Mouse (Mus musculus): ENCODE results near the gene Hist3h2a. TPM values are rescaled to one million over a fixed set of nuclear protein-coding genes. Genes with fewer than 3 reads are reported as not detected.
"Not testable (repeated sequence)": the region's sequence is repeated elsewhere in the genome, so short reads cannot be mapped to it uniquely, and the experiment has no call there.

The Hist3h2a gene
- total RNA-seq, 1 experiment, result 161 TPM

- in situ Hi-C loops (cut with MboI; ENCODE audit: low sequenced_read_pairs in 2 of 2, unreplicated experiment in 2 of 2), result no loop called here
- Histone ChIP-seq H3K4me3 (ENCODE audit: insufficient read depth in 1 of 2, low read depth in 1 of 2, low read length in 2 of 2, poor library complexity in 1 of 2, severe bottlenecking in 1 of 2) (peak overlapping the region; percentile 64 to 65), H3K9me3 (ENCODE audit: control insufficient read depth, insufficient read depth, low read depth, low read length) (no peaks in the 10 kb centered on the region), H3K9ac (ENCODE audit: insufficient read depth, low read depth, low read length, poor library complexity, severe bottlenecking) (peak overlapping the region; percentile 74), H3K27ac (ENCODE audit: insufficient read depth, low read depth, low read length, poor library complexity, severe bottlenecking) (no peak overlapping the region), H3K36me3 (ENCODE audit: control insufficient read depth, insufficient read depth, low read length, poor library complexity, severe bottlenecking) (peaks cover 5% of the 10 kb centered on the region; the same call in 1 of the 2 replicates), H3K4me1 (ENCODE audit: control insufficient read depth in 2 of 2, insufficient read depth in 2 of 2, low read length in 2 of 2, poor library complexity in 1 of 2) (peaks cover 0 to 3% of the 10 kb centered on the region in 2 experiments; a peak in 1 of 4 replicates)
- no peak for DNase-seq (ENCODE audit: low read depth, low spot score)
- TF ChIP-seq MAFK (IDR thresholded peaks at IDR 0.05; ENCODE audit: insufficient read depth, low read depth, low read length) (no peak), CHD2 (IDR thresholded peaks at IDR 0.05; ENCODE audit: low read depth, low read length) (no peak), ZNF384 (IDR thresholded peaks at IDR 0.05; ENCODE audit: low read depth, low read length) (no peak), ZC3H11A (IDR thresholded peaks at IDR 0.05; ENCODE audit: borderline replicate concordance, low read depth, low read length) (no peak), HCFC1 (IDR thresholded peaks at IDR 0.05; ENCODE audit: borderline replicate concordance, insufficient read depth, low read length) (no peak)
Measured at GRCm38 (mm10) chr11:58953351-58954169, 925 bp upstream of the Hist3h2a start.

- peak overlapping the region; percentile 60 to 65 for H3K4me3 ChIP-seq (ENCODE audit: insufficient read depth in 1 of 2, low read depth in 1 of 2, low read length in 2 of 2, poor library complexity in 1 of 2, severe bottlenecking in 1 of 2)
- in situ Hi-C loops (cut with MboI; ENCODE audit: low sequenced_read_pairs in 2 of 2, unreplicated experiment in 2 of 2); H3K27ac ChIP-seq (ENCODE audit: insufficient read depth, low read depth, low read length, poor library complexity, severe bottlenecking); H3K9me3 ChIP-seq (ENCODE audit: control insufficient read depth, insufficient read depth, low read depth, low read length); DNase-seq (ENCODE audit: low read depth, low spot score); H3K36me3 ChIP-seq (ENCODE audit: control insufficient read depth, insufficient read depth, low read length, poor library complexity, severe bottlenecking); H3K4me1 ChIP-seq (ENCODE audit: control insufficient read depth in 2 of 2, insufficient read depth in 2 of 2, low read length in 2 of 2, poor library complexity in 1 of 2): not testable (repeated sequence)
- peak overlapping the region; percentile 64 for H3K9ac ChIP-seq (ENCODE audit: insufficient read depth, low read depth, low read length, poor library complexity, severe bottlenecking)
Measured at GRCm38 (mm10) chr11:58954170-58954419, 390 bp upstream of the Hist3h2a start.

- TF ChIP-seq ZNF384 (IDR thresholded peaks at IDR 0.05; ENCODE audit: low read depth, low read length) (no peak), MAFK (IDR thresholded peaks at IDR 0.05; ENCODE audit: insufficient read depth, low read depth, low read length) (no peak), ZC3H11A (IDR thresholded peaks at IDR 0.05; ENCODE audit: borderline replicate concordance, low read depth, low read length) (no peak), CHD2 (IDR thresholded peaks at IDR 0.05; ENCODE audit: low read depth, low read length) (no peak), HCFC1 (IDR thresholded peaks at IDR 0.05; ENCODE audit: borderline replicate concordance, insufficient read depth, low read length) (no peak)
- in situ Hi-C loops (cut with MboI; ENCODE audit: low sequenced_read_pairs in 2 of 2, unreplicated experiment in 2 of 2), result no loop called here
- DNase-seq (ENCODE audit: low read depth, low spot score), result no peak
- Histone ChIP-seq H3K9me3 (ENCODE audit: control insufficient read depth, insufficient read depth, low read depth, low read length) (no peaks in the 10 kb centered on the region), H3K4me1 (ENCODE audit: control insufficient read depth in 2 of 2, insufficient read depth in 2 of 2, low read length in 2 of 2, poor library complexity in 1 of 2) (peaks cover 0 to 3% of the 10 kb centered on the region in 2 experiments; a peak in 1 of 4 replicates), H3K9ac (ENCODE audit: insufficient read depth, low read depth, low read length, poor library complexity, severe bottlenecking) (peak overlapping the region; percentile 94), H3K36me3 (ENCODE audit: control insufficient read depth, insufficient read depth, low read length, poor library complexity, severe bottlenecking) (peaks cover 5% of the 10 kb centered on the region; the same call in 1 of the 2 replicates), H3K27ac (ENCODE audit: insufficient read depth, low read depth, low read length, poor library complexity, severe bottlenecking) (peak overlapping the region; percentile 92), H3K4me3 (ENCODE audit: insufficient read depth in 1 of 2, low read depth in 1 of 2, low read length in 2 of 2, poor library complexity in 1 of 2, severe bottlenecking in 1 of 2) (peak overlapping the region; percentile 65 to 94)
Measured at GRCm38 (mm10) chr11:58955143-58955867, 820 bp downstream of the Hist3h2a start.

- DNase-seq (ENCODE audit: low read depth, low spot score), result no peak
- Histone ChIP-seq H3K9me3 (ENCODE audit: control insufficient read depth, insufficient read depth, low read depth, low read length) (no peaks in the 10 kb centered on the region), H3K4me1 (ENCODE audit: control insufficient read depth in 2 of 2, insufficient read depth in 2 of 2, low read length in 2 of 2, poor library complexity in 1 of 2) (peaks cover 0 to 3% of the 10 kb centered on the region in 2 experiments; a peak in 1 of 4 replicates), H3K27ac (ENCODE audit: insufficient read depth, low read depth, low read length, poor library complexity, severe bottlenecking) (no peak overlapping the region), H3K36me3 (ENCODE audit: control insufficient read depth, insufficient read depth, low read length, poor library complexity, severe bottlenecking) (peaks cover 5% of the 10 kb centered on the region; the same call in 1 of the 2 replicates), H3K9ac (ENCODE audit: insufficient read depth, low read depth, low read length, poor library complexity, severe bottlenecking) (no peak overlapping the region), H3K4me3 (ENCODE audit: insufficient read depth in 1 of 2, low read depth in 1 of 2, low read length in 2 of 2, poor library complexity in 1 of 2, severe bottlenecking in 1 of 2) (peak overlapping the region; percentile 65 to 94)
- in situ Hi-C loops (cut with MboI; ENCODE audit: low sequenced_read_pairs in 2 of 2, unreplicated experiment in 2 of 2), result no loop called here
- TF ChIP-seq HCFC1 (IDR thresholded peaks at IDR 0.05; ENCODE audit: borderline replicate concordance, insufficient read depth, low read length), result no peak
- TF ChIP-seq CHD2 (IDR thresholded peaks at IDR 0.05; ENCODE audit: low read depth, low read length), result no peak
- TF ChIP-seq MAFK (IDR thresholded peaks at IDR 0.05; ENCODE audit: insufficient read depth, low read depth, low read length), result no peak
- no peak for TF ChIP-seq ZC3H11A (IDR thresholded peaks at IDR 0.05; ENCODE audit: borderline replicate concordance, low read depth, low read length)
- no peak for TF ChIP-seq ZNF384 (IDR thresholded peaks at IDR 0.05; ENCODE audit: low read depth, low read length)
Measured at GRCm38 (mm10) chr11:58955868-58956257, 1.4 kb downstream of the Hist3h2a start.

Data from ES-E14 (cell line).